Mouse (Mus musculus): Measurements from ENCODE around the gene Prtn3.
A peak's percentile ranks its signal among the peaks of the same experiment; 100 is the strongest.
"Not testable (repeated sequence)": the region's sequence is repeated elsewhere in the genome, so short reads cannot be mapped to it uniquely, and the experiment has no call there.

- not testable (repeated sequence) for TF ChIP-seq EP300 (IDR thresholded peaks at IDR 0.05)
- peak; percentile 87 for TF ChIP-seq CTCF (IDR thresholded peaks at IDR 0.05)
Measured at GRCm38 (mm10) chr10:79892451-79893118, 18.3 kb downstream of the Prtn3 start.
